Mouse (Mus musculus) neural tube, embryonic 11.5 days (tissue): Measurements from ENCODE around the gene Lingo3. TPM values are rescaled to one million over a fixed set of nuclear protein-coding genes. Genes with fewer than 3 reads are reported as not detected.

Experiments used
- ATAC-seq: fragments of 200-750 bp; cut with Nextera tagmentation; 2 replicates; pipeline ENCODE4 v1.8.0; 2017; ENCODE audit warnings: moderate number of reproducible peaks, mild to moderate bottlenecking, moderate TSS enrichment, moderate library complexity; ENCODE audit not compliant: insufficient read depth, low FRiP score, low TSS enrichment
- DNase-seq: peaks from one replicate; pipeline ENCODE4 v3.0.0-alpha.2; 2015; ENCODE audit warnings: low spot score
- H3K27ac ChIP-seq: fragments of 300-500 bp; sonication (generic); 2 replicates; pipeline ENCODE4 v1.5.1; 2014; ENCODE audit warnings: low read depth, mild to moderate bottlenecking, low read length
- H3K27me3 ChIP-seq: fragments of 300-500 bp; sonication (generic); 2 replicates; pipeline ENCODE4 v1.6.1; 2014; ENCODE audit warnings: mild to moderate bottlenecking, low read length, mixed read lengths; ENCODE audit not compliant: control insufficient read depth, insufficient read depth
- H3K36me3 ChIP-seq: fragments of 300-500 bp; sonication (generic); 2 replicates; pipeline ENCODE4 v1.6.1; 2014; ENCODE audit warnings: mild to moderate bottlenecking, low read length, moderate library complexity, mixed read lengths; ENCODE audit not compliant: control insufficient read depth, insufficient read depth
- H3K4me1 ChIP-seq: fragments of 300-500 bp; sonication (generic); 2 replicates; pipeline ENCODE4 v1.6.1; 2014; ENCODE audit warnings: low read length, mixed read lengths; ENCODE audit not compliant: control insufficient read depth, insufficient read depth
- H3K4me2 ChIP-seq: fragments of 300-500 bp; sonication (generic); 2 replicates; pipeline ENCODE4 v1.6.1; 2014; ENCODE audit warnings: low read depth, mild to moderate bottlenecking, moderate library complexity
- H3K4me3 ChIP-seq: fragments of 300-500 bp; sonication (generic); 2 replicates; pipeline ENCODE4 v1.5.1; 2014; ENCODE audit warnings: low read depth, low read length
- H3K9ac ChIP-seq: fragments of 300-500 bp; sonication (generic); 2 replicates; pipeline ENCODE4 v1.6.1; 2014; ENCODE audit warnings: mild to moderate bottlenecking, low read length
- H3K9me3 ChIP-seq: fragments of 300-500 bp; sonication (generic); 2 replicates; pipeline ENCODE4 v1.6.1; 2016; ENCODE audit warnings: low read length; ENCODE audit not compliant: control insufficient read depth
- WGBS: fragments of 180-500 bp; shearing (Covaris S2); extraction: QIAGEN DNeasy Blood & Tissue Kit; methylation state at CpG from one replicate; pipeline ENCODE4 v1.1.7; 2014; 5-methylcytosine and 5-hydroxymethylcytosine counted together
- polyA plus RNA-seq: library from polyadenylated mRNA; unstranded; fragments of >200 nt; fragmentation: Nextera tagmentation; extraction: Ambion mirVana; gene quantifications from 2 replicates; pipeline ENCODE4 v1.2.1, GENCODE M21; 2014

The Lingo3 gene
- polyA plus RNA-seq, 1 experiment from 2014 or later, result 0.40 TPM

- H3K36me3 ChIP-seq, result peaks cover 6% of the 10 kb centered on the region
- no peak within 1 kb of the TSS for H3K27ac ChIP-seq
- peak within 1 kb of the TSS; percentile 73 for H3K9ac ChIP-seq
- whole genome bisulfite sequencing, result under 1% methylated on average over 79 of the region's 81 CpGs
- DNase-seq (peak; percentile 99), ATAC-seq (peak; percentile 83)
- no peaks in the 10 kb centered on the region for H3K9me3 ChIP-seq
- H3K4me2 ChIP-seq, result peak within 1 kb of the TSS; percentile 96
- H3K4me3 ChIP-seq, result peak within 1 kb of the TSS; percentile 90
- H3K4me1 ChIP-seq, result peaks cover 17% of the 10 kb centered on the region
- H3K27me3 ChIP-seq, result no peaks in the 10 kb centered on the region
These were observed 11.3 kb upstream of the Lingo3 start, which contains the start of the genes Lsm7 and Sppl2b for GRCm38 (mm10) chr10:80854913-80855748. Lsm7 (minus strand) TSS chr10:80855209. Sppl2b (plus strand) TSS chr10:80855275.

GRCm38 (mm10) chr10:80848571-80848970 lies 4.7 kb upstream of the Lingo3 start:
- WGBS, result 13% methylated on average over 10 of the region's 10 CpGs
- ATAC-seq (no peak), DNase-seq (no peak)
- Histone ChIP-seq H3K36me3 (peaks cover 6% of the 10 kb centered on the region; the same call in 1 of the 2 replicates), H3K4me1 (no peaks in the 10 kb centered on the region; the same call in none of the 2 replicates), H3K4me3 (no peak overlapping the region), H3K9me3 (no peaks in the 10 kb centered on the region), H3K4me2 (no peak overlapping the region), H3K27ac (no peak overlapping the region), H3K9ac (no peak overlapping the region), H3K27me3 (peaks cover 20% of the 10 kb centered on the region)

- Histone ChIP-seq H3K4me3 (no peak overlapping the region), H3K36me3 (no peaks in the 10 kb centered on the region), H3K4me1 (no peaks in the 10 kb centered on the region; the same call in 1 of the 2 replicates), H3K4me2 (no peak overlapping the region), H3K9me3 (no peaks in the 10 kb centered on the region), H3K27ac (no peak overlapping the region), H3K9ac (no peak overlapping the region), H3K27me3 (peaks cover 35% of the 10 kb centered on the region)
- no peak for ATAC-seq
- WGBS, result 79% methylated on average over 12 of the region's 12 CpGs
- no peak for DNase-seq
These were observed 1.9 kb upstream of the Lingo3 start for GRCm38 (mm10) chr10:80845732-80846131.

GRCm38 (mm10) chr10:80845055-80845693 lies 1.3 kb upstream of the Lingo3 start:
- Histone ChIP-seq H3K4me3 (no peak overlapping the region), H3K4me2 (no peak overlapping the region), H3K4me1 (no peaks in the 10 kb centered on the region; the same call in 1 of the 2 replicates), H3K9ac (no peak overlapping the region), H3K36me3 (no peaks in the 10 kb centered on the region), H3K9me3 (no peaks in the 10 kb centered on the region), H3K27me3 (peaks cover 35% of the 10 kb centered on the region), H3K27ac (no peak overlapping the region)
- WGBS, result 63% methylated on average over 8 of the region's 8 CpGs
- ATAC-seq (no peak), DNase-seq (no peak)

- peak overlapping the region; percentile 53 for H3K4me2 ChIP-seq
- H3K4me1 ChIP-seq, result no peaks in the 10 kb centered on the region; the same call in 1 of the 2 replicates
- H3K27ac ChIP-seq, result no peak overlapping the region
- H3K4me3 ChIP-seq, result peak overlapping the region; percentile 36
- WGBS, result 8% methylated on average over 32 of the region's 32 CpGs
- no peaks in the 10 kb centered on the region for H3K9me3 ChIP-seq
- H3K36me3 ChIP-seq, result no peaks in the 10 kb centered on the region
- ATAC-seq (no peak), DNase-seq (no peak)
- peaks cover 35% of the 10 kb centered on the region for H3K27me3 ChIP-seq
- peak overlapping the region; percentile 43 for H3K9ac ChIP-seq
These were observed 530 bp downstream of the Lingo3 start for GRCm38 (mm10) chr10:80843087-80843930.

GRCm38 (mm10) chr10:80842334-80842733 lies 1.5 kb downstream of the Lingo3 start:
- H3K9me3 ChIP-seq, result no peaks in the 10 kb centered on the region
- H3K4me3 ChIP-seq, result no peak overlapping the region
- no peak overlapping the region for H3K9ac ChIP-seq
- DNase-seq (no peak), ATAC-seq (no peak)
- no peaks in the 10 kb centered on the region; the same call in 1 of the 2 replicates for H3K4me1 ChIP-seq
- no peak overlapping the region for H3K4me2 ChIP-seq
- H3K36me3 ChIP-seq, result no peaks in the 10 kb centered on the region
- peaks cover 35% of the 10 kb centered on the region for H3K27me3 ChIP-seq
- H3K27ac ChIP-seq, result no peak overlapping the region
- 83% methylated on average over 15 of the region's 15 CpGs for WGBS

- WGBS, result 82% methylated on average over 2 of the region's 2 CpGs
- H3K4me1 ChIP-seq, result no peaks in the 10 kb centered on the region; the same call in 1 of the 2 replicates
- H3K36me3 ChIP-seq, result no peaks in the 10 kb centered on the region
- DNase-seq, result no peak
- no peaks in the 10 kb centered on the region for H3K9me3 ChIP-seq
- no peak overlapping the region for H3K4me2 ChIP-seq
- no peak overlapping the region for H3K27ac ChIP-seq
- ATAC-seq, result no peak
- H3K4me3 ChIP-seq, result no peak overlapping the region
- H3K9ac ChIP-seq, result no peak overlapping the region
- H3K27me3 ChIP-seq, result peaks cover 37% of the 10 kb centered on the region
These were observed 2.2 kb downstream of the Lingo3 start for GRCm38 (mm10) chr10:80841685-80842084.

- Histone ChIP-seq H3K9ac (no peak overlapping the region; the same call in 1 of the 2 replicates), H3K27ac (no peak overlapping the region), H3K4me1 (no peaks in the 10 kb centered on the region; the same call in 1 of the 2 replicates)
These were observed 4.0 kb downstream of the Lingo3 start for GRCm38 (mm10) chr10:80839848-80840247.

More at GRCm38 (mm10) chr10:80839848-80840247, 4.0 kb downstream of the Lingo3 start:
- 56% methylated on average over 6 of the region's 6 CpGs for WGBS
- H3K9me3 ChIP-seq, result no peaks in the 10 kb centered on the region
- peaks cover 42% of the 10 kb centered on the region for H3K27me3 ChIP-seq
- H3K4me3 ChIP-seq, result no peak overlapping the region
- H3K36me3 ChIP-seq, result no peaks in the 10 kb centered on the region
- DNase-seq (no peak), ATAC-seq (no peak)
- H3K4me2 ChIP-seq, result no peak overlapping the region
